Mouse (Mus musculus) urinary bladder, postnatal 4 days (tissue): ENCODE data around the gene Fli1.
A peak's percentile ranks its signal among the peaks of the same experiment; 100 is the strongest.

Experiments
- DNase-seq, 2 experiments: peaks; one replicate each; pipeline ENCODE4 v3.0.0; 2021 to 2022; ENCODE audit warnings: low spot score in 2 of 2

Fli1 gene

GRCm38 (mm10) chr9:32542212-32543039, at the start of gene Fli1:
Gene Fli1, minus strand, starts transcription at chr9:32542861.
- DNase-seq, result no peak

- DNase-seq, result peak in 1 of 2 experiments; percentile 41
Measured at GRCm38 (mm10) chr9:32591732-32592582, 49.3 kb upstream of the Fli1 start.

- no peak for DNase-seq
Measured at GRCm38 (mm10) chr9:32590571-32590970, 47.9 kb upstream of the Fli1 start.

GRCm38 (mm10) chr9:32589900-32590299, 47.2 kb upstream of the Fli1 start:
- DNase-seq, result peak; percentile 65 to 87

GRCm38 (mm10) chr9:32585357-32585756, 42.7 kb upstream of the Fli1 start:
- no peak for DNase-seq

GRCm38 (mm10) chr9:32583905-32584304, 41.2 kb upstream of the Fli1 start:
- no peak for DNase-seq

- no peak for DNase-seq
Measured at GRCm38 (mm10) chr9:32581851-32582573, 39.4 kb upstream of the Fli1 start.

- DNase-seq, result no peak
Measured at GRCm38 (mm10) chr9:32578411-32578810, 35.8 kb upstream of the Fli1 start.

- DNase-seq, result no peak
Measured at GRCm38 (mm10) chr9:32573638-32574037, 31.0 kb upstream of the Fli1 start.

GRCm38 (mm10) chr9:32571676-32572075, 29.0 kb upstream of the Fli1 start:
- no peak for DNase-seq

GRCm38 (mm10) chr9:32570547-32570946, 27.9 kb upstream of the Fli1 start:
- no peak for DNase-seq

GRCm38 (mm10) chr9:32569261-32569660, 26.6 kb upstream of the Fli1 start:
- no peak for DNase-seq

GRCm38 (mm10) chr9:32567603-32568002, 24.9 kb upstream of the Fli1 start:
- no peak for DNase-seq

- DNase-seq, result no peak
Measured at GRCm38 (mm10) chr9:32565309-32565708, 22.6 kb upstream of the Fli1 start.

- no peak for DNase-seq
Measured at GRCm38 (mm10) chr9:32562837-32563236, 20.2 kb upstream of the Fli1 start.

- no peak for DNase-seq
Measured at GRCm38 (mm10) chr9:32562409-32562808, 19.7 kb upstream of the Fli1 start.

GRCm38 (mm10) chr9:32561190-32561890, 18.7 kb upstream of the Fli1 start:
- DNase-seq, result no peak

GRCm38 (mm10) chr9:32559859-32560258, 17.2 kb upstream of the Fli1 start:
- DNase-seq, result no peak

- DNase-seq, result no peak
Measured at GRCm38 (mm10) chr9:32559454-32559853, 16.8 kb upstream of the Fli1 start.

GRCm38 (mm10) chr9:32556313-32556712, 13.7 kb upstream of the Fli1 start:
- DNase-seq, result no peak

- DNase-seq, result no peak
Measured at GRCm38 (mm10) chr9:32555279-32555678, 12.6 kb upstream of the Fli1 start.
